Mouse (Mus musculus) kidney, postnatal 14 days (tissue): ENCODE measurements around the gene Ugt1a9.

Experiments used
- DNase-seq: peaks from one replicate; pipeline ENCODE4 v3.0.0; 2022; ENCODE audit warnings: mixed read lengths

The Ugt1a9 gene

GRCm38 (mm10) chr1:88240072-88240471 lies 169.5 kb downstream of the Ugt1a9 start:
- no peak for DNase-seq

GRCm38 (mm10) chr1:88240579-88240978 lies 170.0 kb downstream of the Ugt1a9 start:
- no peak for DNase-seq

- no peak for DNase-seq
Measured at GRCm38 (mm10) chr1:88243861-88244260, 173.3 kb downstream of the Ugt1a9 start.

- no peak for DNase-seq
Measured at GRCm38 (mm10) chr1:88245881-88246280, 175.3 kb downstream of the Ugt1a9 start.

- DNase-seq, result no peak
Measured at GRCm38 (mm10) chr1:88246386-88246785, 175.8 kb downstream of the Ugt1a9 start.

GRCm38 (mm10) chr1:88247660-88248059 lies 177.1 kb downstream of the Ugt1a9 start:
- DNase-seq, result no peak

GRCm38 (mm10) chr1:88248658-88249057 lies 178.1 kb downstream of the Ugt1a9 start:
- no peak for DNase-seq

GRCm38 (mm10) chr1:88249596-88249995 lies 179.0 kb downstream of the Ugt1a9 start:
- DNase-seq, result no peak

GRCm38 (mm10) chr1:88250023-88250422 lies 179.4 kb downstream of the Ugt1a9 start:
- no peak for DNase-seq

GRCm38 (mm10) chr1:88253106-88253505 lies 182.5 kb downstream of the Ugt1a9 start:
- no peak for DNase-seq

GRCm38 (mm10) chr1:88253540-88253939 lies 182.9 kb downstream of the Ugt1a9 start:
- DNase-seq, result no peak

GRCm38 (mm10) chr1:88254793-88255465 lies 184.3 kb downstream of the Ugt1a9 start:
- no peak for DNase-seq

- DNase-seq, result no peak
Measured at GRCm38 (mm10) chr1:88255466-88255857, 184.9 kb downstream of the Ugt1a9 start.

GRCm38 (mm10) chr1:88255989-88256754 lies 185.6 kb downstream of the Ugt1a9 start:
- no peak for DNase-seq

GRCm38 (mm10) chr1:88256886-88257663 lies 186.5 kb downstream of the Ugt1a9 start:
- no peak for DNase-seq

- DNase-seq, result no peak
Measured at GRCm38 (mm10) chr1:88257681-88258080, 187.1 kb downstream of the Ugt1a9 start.

GRCm38 (mm10) chr1:88258361-88258760 lies 187.8 kb downstream of the Ugt1a9 start:
- no peak for DNase-seq

- peak; percentile 64 for DNase-seq
Measured at GRCm38 (mm10) chr1:88258881-88259642, 188.5 kb downstream of the Ugt1a9 start.

- DNase-seq, result no peak
Measured at GRCm38 (mm10) chr1:88259643-88260024, 189.0 kb downstream of the Ugt1a9 start.

GRCm38 (mm10) chr1:88260114-88260513 lies 189.5 kb downstream of the Ugt1a9 start:
- DNase-seq, result peak; percentile 82

GRCm38 (mm10) chr1:88260604-88261377 lies 190.2 kb downstream of the Ugt1a9 start:
- no peak for DNase-seq

- DNase-seq, result no peak
Measured at GRCm38 (mm10) chr1:88261706-88262105, 191.1 kb downstream of the Ugt1a9 start.
